Mouse (Mus musculus) neural tube, embryonic 13.5 days (tissue): Measurements from ENCODE around the gene Fgfr2. TPM values are rescaled to one million over a fixed set of nuclear protein-coding genes. Genes with fewer than 3 reads are reported as not detected.
A peak's percentile ranks its signal among the peaks of the same experiment; 100 is the strongest.

Experiments
- ATAC-seq: fragments of 200-750 bp; cut with Nextera tagmentation; 2 replicates; pipeline ENCODE4 v1.8.0; 2017; ENCODE audit warnings: low read depth, mild to moderate bottlenecking, moderate TSS enrichment, moderate library complexity
- H3K27ac ChIP-seq: fragments of 300-500 bp; sonication (generic); replicated peaks from 2 replicates; pipeline ENCODE4 v1.5.1; 2015; ENCODE audit warnings: moderate library complexity, mild to moderate bottlenecking, inconsistent platforms
- H3K27me3 ChIP-seq: fragments of 300-500 bp; sonication (generic); 2 replicates; pipeline ENCODE4 v1.6.1; 2015; ENCODE audit warnings: mild to moderate bottlenecking, inconsistent platforms
- H3K36me3 ChIP-seq: fragments of 300-500 bp; sonication (generic); 2 replicates; pipeline ENCODE4 v1.6.1; 2015; ENCODE audit warnings: mild to moderate bottlenecking, inconsistent platforms
- H3K4me1 ChIP-seq: fragments of 300-500 bp; sonication (generic); replicated peaks from 2 replicates; pipeline ENCODE4 v1.6.1; 2015; ENCODE audit warnings: inconsistent platforms
- H3K4me2 ChIP-seq: fragments of 300-500 bp; sonication (generic); 2 replicates; pipeline ENCODE4 v1.6.1; 2015; ENCODE audit warnings: inconsistent platforms, mild to moderate bottlenecking, moderate library complexity
- H3K4me3 ChIP-seq: fragments of 300-500 bp; sonication (generic); 2 replicates; pipeline ENCODE4 v1.5.1; 2015; ENCODE audit warnings: mild to moderate bottlenecking, inconsistent platforms
- H3K9ac ChIP-seq: fragments of 300-500 bp; sonication (generic); 2 replicates; pipeline ENCODE4 v1.6.1; 2015; ENCODE audit warnings: moderate library complexity, mild to moderate bottlenecking, inconsistent platforms
- H3K9me3 ChIP-seq: fragments of 300-500 bp; sonication (generic); 2 replicates; pipeline ENCODE4 v1.6.1; 2016; ENCODE audit warnings: inconsistent platforms
- WGBS: fragments of 180-500 bp; shearing (Covaris S2); methylation state at CpG from one replicate; pipeline ENCODE4 v1.1.7; 2015; 5-methylcytosine and 5-hydroxymethylcytosine counted together
- polyA plus RNA-seq: library from polyadenylated mRNA; unstranded; fragments of >200 nt; fragmentation: Nextera tagmentation; extraction: Ambion mirVana; gene quantifications from 2 replicates; pipeline ENCODE4 v1.2.1, GENCODE M21; 2015

Fgfr2 gene
- polyA plus RNA-seq, 1 experiment from 2014 or later, result 22.9 TPM

GRCm38 (mm10) chr7:132884031-132884430 lies 239.1 kb downstream of the Fgfr2 start:
- no peak for ATAC-seq
- 92% methylated on average over 7 of the region's 7 CpGs for WGBS
- H3K27me3 ChIP-seq, result no peaks in the 10 kb centered on the region

GRCm38 (mm10) chr7:132882343-132882742 lies 240.8 kb downstream of the Fgfr2 start:
- H3K36me3 ChIP-seq, result peaks cover 77% of the 10 kb centered on the region
- 69% methylated on average over 2 of the region's 2 CpGs for WGBS

More at GRCm38 (mm10) chr7:132884031-132884430, 239.1 kb downstream of the Fgfr2 start:
- H3K27ac ChIP-seq, result no peak overlapping the region
- H3K4me2 ChIP-seq, result no peak overlapping the region
- H3K9ac ChIP-seq, result no peak overlapping the region
- no peak overlapping the region for H3K4me3 ChIP-seq
- no peaks in the 10 kb centered on the region for H3K4me1 ChIP-seq
- peaks cover 61% of the 10 kb centered on the region for H3K36me3 ChIP-seq
- no peaks in the 10 kb centered on the region for H3K9me3 ChIP-seq

DNA sequence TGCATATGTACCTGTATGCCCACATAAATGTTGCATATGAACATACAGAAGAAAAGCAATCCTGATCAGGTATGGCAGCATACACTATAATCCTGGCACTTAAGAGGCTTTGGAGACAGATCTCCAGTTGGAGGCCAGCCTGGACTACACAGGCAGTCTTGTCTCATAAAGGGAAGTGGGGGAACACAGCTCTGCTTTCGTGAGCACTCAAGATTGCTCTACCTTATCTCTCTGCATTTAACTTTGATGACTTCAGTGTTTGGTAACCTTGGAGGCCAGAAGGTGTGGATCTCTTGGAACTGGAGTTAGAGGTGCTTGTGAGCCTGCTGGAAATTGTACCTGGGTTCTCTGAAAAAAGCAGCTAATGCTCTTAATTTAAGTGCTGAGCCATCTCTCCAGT lies 242.9 kb downstream of the Fgfr2 start:
- Histone ChIP-seq H3K36me3 (peaks cover 98% of the 10 kb centered on the region), H3K27me3 (no peaks in the 10 kb centered on the region), H3K4me2 (no peak overlapping the region), H3K9me3 (no peaks in the 10 kb centered on the region), H3K9ac (no peak overlapping the region), H3K4me1 (no peaks in the 10 kb centered on the region), H3K4me3 (no peak overlapping the region), H3K27ac (no peak overlapping the region)
- no peak for ATAC-seq
- WGBS, result 88% methylated on average over 1 of the region's 1 CpGs

More at GRCm38 (mm10) chr7:132882343-132882742, 240.8 kb downstream of the Fgfr2 start:
- Histone ChIP-seq H3K4me2 (no peak overlapping the region), H3K4me1 (no peaks in the 10 kb centered on the region), H3K9ac (no peak overlapping the region), H3K4me3 (no peak overlapping the region), H3K27me3 (no peaks in the 10 kb centered on the region), H3K27ac (no peak overlapping the region), H3K9me3 (no peaks in the 10 kb centered on the region)
- ATAC-seq, result no peak

GRCm38 (mm10) chr7:132875391-132876086 lies 247.6 kb downstream of the Fgfr2 start:
- ATAC-seq, result no peak
- H3K9ac ChIP-seq, result no peak overlapping the region
- peaks cover 93% of the 10 kb centered on the region for H3K36me3 ChIP-seq
- H3K4me1 ChIP-seq, result no peaks in the 10 kb centered on the region
- no peak overlapping the region for H3K4me3 ChIP-seq
- H3K27me3 ChIP-seq, result no peaks in the 10 kb centered on the region
- no peak overlapping the region for H3K27ac ChIP-seq
- WGBS, result 94% methylated on average over 2 of the region's 2 CpGs
- H3K9me3 ChIP-seq, result no peaks in the 10 kb centered on the region
- H3K4me2 ChIP-seq, result no peak overlapping the region

DNA sequence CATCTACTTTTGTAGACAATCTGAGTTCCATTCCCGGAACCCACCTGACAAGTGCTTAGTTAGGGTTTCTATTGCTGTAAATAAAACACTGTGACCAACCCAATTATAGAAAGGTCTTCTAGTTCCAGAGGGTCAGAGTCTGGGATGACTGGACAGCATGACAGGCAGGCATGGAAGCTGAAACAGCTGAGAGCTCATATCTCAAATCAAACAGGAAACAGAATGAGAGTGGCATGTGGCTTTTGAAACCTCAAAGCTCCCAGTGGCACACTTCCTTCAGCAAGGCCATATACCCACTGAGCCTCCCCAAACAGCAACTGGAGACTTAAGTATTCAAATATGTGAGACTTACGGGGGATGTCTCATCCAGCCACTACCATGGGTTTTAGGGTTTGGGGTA lies 250.1 kb downstream of the Fgfr2 start:
- no peak for ATAC-seq
- H3K27me3 ChIP-seq, result no peaks in the 10 kb centered on the region
- peaks cover 86% of the 10 kb centered on the region for H3K36me3 ChIP-seq
- no peak overlapping the region for H3K27ac ChIP-seq
- H3K4me1 ChIP-seq, result peaks cover 5% of the 10 kb centered on the region; the same call in 1 of the 2 replicates
- H3K9me3 ChIP-seq, result no peaks in the 10 kb centered on the region
- no peak overlapping the region for H3K4me2 ChIP-seq
- H3K4me3 ChIP-seq, result no peak overlapping the region
- no peak overlapping the region for H3K9ac ChIP-seq
- WGBS, result 89% methylated on average over 2 of the region's 2 CpGs

- WGBS, result 95% methylated on average over 9 of the region's 9 CpGs
- Histone ChIP-seq H3K4me1 (peaks cover 10% of the 10 kb centered on the region; the same call in 1 of the 2 replicates), H3K36me3 (peaks cover 56% of the 10 kb centered on the region), H3K4me2 (no peak overlapping the region), H3K4me3 (no peak overlapping the region), H3K27ac (no peak overlapping the region), H3K9ac (no peak overlapping the region), H3K27me3 (no peaks in the 10 kb centered on the region), H3K9me3 (no peaks in the 10 kb centered on the region)
- no peak for ATAC-seq
Measured at GRCm38 (mm10) chr7:132866316-132866715, 256.8 kb downstream of the Fgfr2 start.

GRCm38 (mm10) chr7:132859042-132859958 lies 263.9 kb downstream of the Fgfr2 start, which contains the start of gene Abraxas2:
Gene Abraxas2 (plus strand): TSS chr7:132859225.
- H3K27me3 ChIP-seq, result no peaks in the 10 kb centered on the region
- ATAC-seq, result peak; percentile 97
- H3K4me1 ChIP-seq, result peaks cover 19% of the 10 kb centered on the region
- peak within 1 kb of the TSS; percentile 92 for H3K9ac ChIP-seq
- under 1% methylated on average over 53 of the region's 53 CpGs for WGBS
- H3K27ac ChIP-seq, result peak within 1 kb of the TSS; percentile 86
- H3K4me3 ChIP-seq, result peak within 1 kb of the TSS; percentile 95
- H3K36me3 ChIP-seq, result no peaks in the 10 kb centered on the region
- peak within 1 kb of the TSS; percentile 75 for H3K4me2 ChIP-seq
- no peaks in the 10 kb centered on the region for H3K9me3 ChIP-seq

DNA sequence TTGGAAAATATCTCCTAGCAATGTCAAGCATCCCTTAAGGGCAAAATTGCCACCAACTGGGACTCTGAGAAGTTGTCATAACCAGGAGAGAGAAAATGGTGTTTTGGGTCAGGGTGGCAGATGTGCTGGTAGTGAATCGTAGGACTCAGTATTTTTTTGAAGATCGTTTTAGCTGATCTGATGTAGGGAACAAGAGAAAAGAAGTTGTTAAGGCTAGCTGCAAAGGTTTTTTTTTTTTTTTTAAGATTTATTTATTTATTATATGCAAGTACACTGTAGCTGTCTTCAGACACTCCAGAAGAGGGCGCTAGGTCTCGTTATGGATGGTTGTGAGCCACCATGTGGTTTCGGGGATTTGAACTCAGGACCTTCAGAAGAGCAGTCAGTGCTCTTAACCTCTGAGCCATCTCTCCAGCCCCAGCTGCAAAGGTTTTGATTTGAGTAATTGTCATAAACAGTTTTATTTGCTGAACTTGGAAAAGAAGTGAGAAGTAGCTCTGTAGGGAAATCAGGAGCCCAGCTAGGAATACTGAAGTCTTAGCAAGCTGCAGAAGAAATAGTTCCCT lies 265.0 kb downstream of the Fgfr2 start:
- 71% methylated on average over 5 of the region's 5 CpGs for WGBS
- H3K9ac ChIP-seq, result no peak overlapping the region
- H3K4me3 ChIP-seq, result no peak overlapping the region
- no peak overlapping the region for H3K27ac ChIP-seq
- peaks cover 19% of the 10 kb centered on the region for H3K4me1 ChIP-seq
- H3K36me3 ChIP-seq, result no peaks in the 10 kb centered on the region
- no peaks in the 10 kb centered on the region for H3K9me3 ChIP-seq
- H3K27me3 ChIP-seq, result no peaks in the 10 kb centered on the region
- no peak overlapping the region for H3K4me2 ChIP-seq
- no peak for ATAC-seq

- H3K9ac ChIP-seq, result no peak overlapping the region
- no peak overlapping the region for H3K4me2 ChIP-seq
- WGBS, result 69% methylated on average over 1 of the region's 1 CpGs
- H3K4me1 ChIP-seq, result peaks cover 27% of the 10 kb centered on the region
- no peak overlapping the region for H3K4me3 ChIP-seq
- ATAC-seq, result no peak
- no peaks in the 10 kb centered on the region for H3K27me3 ChIP-seq
- no peaks in the 10 kb centered on the region for H3K36me3 ChIP-seq
- H3K9me3 ChIP-seq, result no peaks in the 10 kb centered on the region
- no peak overlapping the region for H3K27ac ChIP-seq
Measured at GRCm38 (mm10) chr7:132856083-132856482, 267.1 kb downstream of the Fgfr2 start.

DNA sequence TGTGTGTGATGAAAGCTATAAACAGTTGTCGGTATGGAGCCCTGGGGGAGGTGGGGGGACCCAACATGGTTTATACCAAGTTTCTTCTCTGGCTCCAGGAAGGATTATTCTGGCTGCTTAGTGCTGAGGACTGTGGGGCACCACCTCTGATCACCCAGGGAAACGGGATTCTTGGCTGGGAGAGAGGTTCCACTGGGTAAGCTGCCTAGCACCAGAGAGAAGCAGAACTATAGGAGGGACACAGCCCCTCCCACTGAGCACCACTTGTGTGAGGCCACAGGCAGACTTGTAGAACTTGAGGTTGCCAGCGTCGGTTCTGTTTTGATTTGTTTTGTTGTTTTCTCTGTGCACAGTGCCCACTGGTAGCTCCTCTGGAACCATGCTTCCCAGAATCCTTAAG lies 269.2 kb downstream of the Fgfr2 start:
- H3K4me2 ChIP-seq, result no peak overlapping the region
- H3K9ac ChIP-seq, result no peak overlapping the region
- H3K36me3 ChIP-seq, result peaks cover 15% of the 10 kb centered on the region
- H3K27me3 ChIP-seq, result no peaks in the 10 kb centered on the region
- WGBS, result 72% methylated on average over 4 of the region's 4 CpGs
- H3K4me1 ChIP-seq, result peaks cover 18% of the 10 kb centered on the region
- ATAC-seq, result no peak
- no peaks in the 10 kb centered on the region for H3K9me3 ChIP-seq
- H3K27ac ChIP-seq, result no peak overlapping the region
- H3K4me3 ChIP-seq, result no peak overlapping the region

DNA sequence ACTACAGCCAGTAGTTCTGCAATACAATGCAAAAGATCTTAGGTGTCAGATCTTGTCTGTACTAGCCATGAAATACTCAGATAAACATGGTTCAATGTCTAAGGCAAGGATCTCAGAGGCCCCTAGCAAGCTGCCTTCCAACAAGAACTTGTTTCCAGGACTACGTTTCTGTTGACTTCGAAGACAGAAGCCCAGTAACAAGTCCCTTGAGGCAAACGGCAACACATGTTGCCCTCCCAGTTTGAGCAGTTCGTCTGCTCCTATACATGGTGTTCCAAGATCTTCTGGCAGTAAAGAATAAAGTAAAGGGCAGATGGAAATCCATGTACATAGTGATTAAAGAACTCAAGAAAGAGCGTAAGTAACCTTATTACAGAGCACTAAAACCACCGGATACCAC lies 269.8 kb downstream of the Fgfr2 start:
- H3K4me3 ChIP-seq, result no peak overlapping the region
- H3K9ac ChIP-seq, result no peak overlapping the region
- H3K9me3 ChIP-seq, result no peaks in the 10 kb centered on the region
- no peaks in the 10 kb centered on the region for H3K27me3 ChIP-seq
- peaks cover 21% of the 10 kb centered on the region for H3K36me3 ChIP-seq
- 86% methylated on average over 6 of the region's 6 CpGs for WGBS
- no peak overlapping the region for H3K4me2 ChIP-seq
- H3K27ac ChIP-seq, result no peak overlapping the region
- H3K4me1 ChIP-seq, result peaks cover 14% of the 10 kb centered on the region
- no peak for ATAC-seq
